ENCODE assay signal across 1 mouse cellular context in the genomic region with DNA sequence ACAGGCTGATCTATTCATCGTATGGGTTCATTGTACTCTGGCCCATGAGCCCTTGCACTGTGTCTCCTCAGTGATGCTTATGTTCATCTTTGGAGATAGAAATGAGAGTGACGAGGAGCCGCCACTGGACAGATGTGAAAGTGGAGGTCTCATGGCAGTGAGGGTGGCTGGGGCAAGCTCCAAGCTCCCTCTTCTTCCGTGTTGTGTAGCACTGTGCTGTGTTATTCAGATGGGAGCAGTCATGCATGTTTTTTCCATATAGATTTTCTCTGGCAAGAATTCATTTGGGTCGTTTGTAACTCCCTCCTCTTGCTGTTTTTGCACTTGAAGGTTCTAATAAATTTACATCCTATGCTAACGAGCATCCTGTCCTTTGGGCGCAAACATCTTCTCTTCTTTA.
TF ChIP-seq lines count a peak whose summit lies in the region.

No protein-coding gene starts in this region.

TF ChIP-seq in CH12.LX, 34 proteins besides CTCF, POLR2A, EP300 and RAD21 (continued from another document):
- no peak for TF ChIP-seq ZKSCAN1 (IDR thresholded peaks at IDR 0.05; ENCODE audit: borderline replicate concordance, low read depth, low read length)
- no peak for TF ChIP-seq CHD2 (IDR thresholded peaks at IDR 0.05; ENCODE audit: low read length)
- no peak for TF ChIP-seq TBP (conservative IDR thresholded peaks at IDR 0.05; ENCODE audit: low read depth, low read length)
- TF ChIP-seq KAT2A (IDR thresholded peaks at IDR 0.05; ENCODE audit: insufficient replicate concordance, low read length), result no peak
- no peak for TF ChIP-seq JUN (IDR thresholded peaks at IDR 0.05; ENCODE audit: insufficient read depth, low read depth, low read length)
- TF ChIP-seq SMC3 (IDR thresholded peaks at IDR 0.05; ENCODE audit: low read depth, low read length), result no peak
- no peak for TF ChIP-seq GABPA (IDR thresholded peaks at IDR 0.05; ENCODE audit: insufficient replicate concordance, low read depth, low read length)
- no peak for TF ChIP-seq TCF12 (IDR thresholded peaks at IDR 0.05; ENCODE audit: low read depth, low read length)
- no peak for TF ChIP-seq HCFC1 (IDR thresholded peaks at IDR 0.05; ENCODE audit: low read depth, low read length)
- no peak for TF ChIP-seq MYC (IDR thresholded peaks at IDR 0.05; ENCODE audit: low read depth, low read length)
- no peak for TF ChIP-seq IRF4 (IDR thresholded peaks at IDR 0.05; ENCODE audit: low read depth, low read length)
- TF ChIP-seq ZNF384 (IDR thresholded peaks at IDR 0.05; ENCODE audit: low read depth, low read length), result no peak
- no peak for TF ChIP-seq UBTF (IDR thresholded peaks at IDR 0.05; ENCODE audit: low read depth, low read length)
- no peak for TF ChIP-seq NELFE (IDR thresholded peaks at IDR 0.05; ENCODE audit: low read depth, low read length)
- TF ChIP-seq E2F4 (IDR thresholded peaks at IDR 0.05; ENCODE audit: insufficient replicate concordance, low read depth, low read length), result no peak
- TF ChIP-seq ETS1 (conservative IDR thresholded peaks at IDR 0.05; ENCODE audit: low read depth, low read length), result no peak
- TF ChIP-seq MAX (IDR thresholded peaks at IDR 0.05; ENCODE audit: low read length), result no peak
- no peak for TF ChIP-seq MEF2A (IDR thresholded peaks at IDR 0.05; ENCODE audit: borderline replicate concordance, low read depth, low read length)
